Mouse (Mus musculus) liver, postnatal 0 days (tissue): ENCODE results near the gene Cfhr2.

ENCODE experiments used
- CTCF ChIP-seq: sonication (generic); IDR thresholded peaks from 2 replicates; pipeline ENCODE4 v1.5.1; 2016; ENCODE audit warnings: antibody characterized with exemption, low read depth
- EP300 ChIP-seq: IDR thresholded peaks from 2 replicates; pipeline ENCODE4 v1.6.1; 2016; ENCODE audit warnings: antibody characterized with exemption, low read depth, mild to moderate bottlenecking

- no peak for TF ChIP-seq CTCF
- TF ChIP-seq EP300 = no peak
Observed at GRCm38 (mm10) chr1:139808594-139808993, 49.9 kb downstream of the Cfhr2 start.
